Mouse (Mus musculus) limb, embryonic 11.5 days (tissue): ENCODE data around the gene Yipf6. TPM values are rescaled to one million over a fixed set of nuclear protein-coding genes. Genes with fewer than 3 reads are reported as not detected.

Experiments
- polyA plus RNA-seq: library from polyadenylated mRNA; unstranded; fragments of >200 nt; fragmentation: Nextera tagmentation; extraction: Ambion mirVana; gene quantifications from 2 replicates; pipeline ENCODE4 v1.2.1, GENCODE M21; 2014

The Yipf6 gene
- polyA plus RNA-seq, 1 experiment from 2014 or later = 15.8 TPM

Other genes with a start within 250 kb of the Yipf6 start
- gene Ophn1, start 45.3 kb upstream of the Yipf6 start, polyA plus RNA-seq = 9.8 and 12.6 TPM in 2 replicates
- 4.3 and 5.1 TPM in 2 replicates for gene Stard8, start 66.9 kb downstream of the Yipf6 start, polyA plus RNA-seq
- gene Efnb1, start 199.8 kb downstream of the Yipf6 start, polyA plus RNA-seq = 39.3 and 45.7 TPM in 2 replicates